Mouse (Mus musculus) myocyte (in vitro differentiated cells): Measurements from ENCODE around the gene Gm11985.

Experiments
- CEBPB ChIP-seq: IDR thresholded peaks from 2 replicates; pipeline ENCODE4 v1.6.1; 2011; ENCODE audit warnings: mild to moderate bottlenecking, moderate library complexity; ENCODE audit not compliant: poor library complexity, insufficient read depth, severe bottlenecking
- E2F4 ChIP-seq: IDR thresholded peaks from one replicate; pipeline ENCODE4 v1.6.1; 2011; ENCODE audit warnings: mild to moderate bottlenecking, control low read depth, moderate library complexity; ENCODE audit not compliant: insufficient read depth
- MAX ChIP-seq: IDR thresholded peaks from one replicate; pipeline ENCODE4 v1.6.1; 2011; ENCODE audit warnings: low read depth, mild to moderate bottlenecking, control low read depth
- MYOD1 ChIP-seq, 3 experiments: IDR thresholded peaks; one replicate each; pipeline ENCODE4 v1.6.1; 2011; ENCODE audit warnings: control low read depth in 2 of 3, low read depth in 2 of 3, mild to moderate bottlenecking in 2 of 3, moderate library complexity in 1 of 3; ENCODE audit not compliant: insufficient read length in 2 of 3, control insufficient read depth in 1 of 3
- MYOG ChIP-seq, 3 experiments: IDR thresholded peaks; one replicate each; pipeline ENCODE4 v1.6.1; 2011; ENCODE audit warnings: control low read depth in 2 of 3, low read depth in 2 of 3, mild to moderate bottlenecking in 2 of 3; ENCODE audit not compliant: insufficient read length in 2 of 3, control insufficient read depth in 1 of 3, insufficient read depth in 1 of 3
- POLR2A ChIP-seq: IDR thresholded peaks from one replicate; pipeline ENCODE4 v1.6.1; 2011; ENCODE audit warnings: low read depth, mild to moderate bottlenecking, control low read depth, moderate library complexity; ENCODE audit not compliant: insufficient read length
- POLR2AphosphoS2 ChIP-seq: IDR thresholded peaks from one replicate; pipeline ENCODE4 v1.6.1; 2011; ENCODE audit warnings: low read depth, control low read depth; ENCODE audit not compliant: insufficient read length
- REST ChIP-seq: IDR thresholded peaks from one replicate; pipeline ENCODE4 v1.6.1; 2011; ENCODE audit warnings: mild to moderate bottlenecking, control low read depth, moderate library complexity; ENCODE audit not compliant: insufficient read depth, insufficient read length
- SRF ChIP-seq: IDR thresholded peaks from one replicate; pipeline ENCODE4 v1.6.1; 2011; ENCODE audit warnings: low read depth; ENCODE audit not compliant: control insufficient read depth, insufficient read length
- TCF12 ChIP-seq: IDR thresholded peaks from one replicate; pipeline ENCODE4 v1.6.1; 2011; ENCODE audit warnings: mild to moderate bottlenecking, control low read depth; ENCODE audit not compliant: poor library complexity, insufficient read depth, severe bottlenecking
- USF1 ChIP-seq: IDR thresholded peaks from one replicate; pipeline ENCODE4 v1.6.1; 2011; ENCODE audit warnings: low read depth, mild to moderate bottlenecking, control low read depth, moderate library complexity

GRCm38 (mm10) chr11:7138370-7138769 is 50.0 kb downstream of the Gm11985 start:
- TF ChIP-seq POLR2A (no peak), POLR2AphosphoS2 (no peak), USF1 (no peak), MYOD1 (IDR thresholded peaks at IDR 0.05; ENCODE audit: control insufficient read depth in 1 of 3, insufficient read length in 2 of 3, low read depth in 2 of 3) (no peak), MYOG (IDR thresholded peaks at IDR 0.05; ENCODE audit: control insufficient read depth in 1 of 3, insufficient read depth in 1 of 3, insufficient read length in 2 of 3, low read depth in 2 of 3) (no peak), MAX (no peak), SRF (no peak), TCF12 (no peak), CEBPB (no peak), REST (no peak), E2F4 (no peak)
